In the genomic region with DNA sequence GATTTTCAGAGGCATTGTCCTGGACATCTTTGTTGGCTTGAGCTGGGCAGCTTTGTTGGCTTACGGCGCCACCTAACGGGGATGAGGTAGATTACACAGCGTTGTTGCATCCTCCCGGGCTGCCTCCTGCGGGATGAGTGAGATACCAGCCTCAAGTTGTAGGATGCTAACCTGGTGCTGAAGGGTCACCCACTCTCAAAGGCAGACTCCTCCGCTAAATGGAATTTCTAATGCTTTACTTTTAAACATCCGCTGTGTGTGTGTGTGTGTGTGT, we compare ENCODE assay signal across 8 mouse cellular contexts. TPM values are rescaled to one million over a fixed set of nuclear protein-coding genes. Genes with fewer than 3 reads are reported as not detected.
DNase-seq lines count a peak whose midpoint lies in the region; ATAC-seq and TF ChIP-seq lines count a peak whose summit lies in the region.

No protein-coding gene starts in this region.

- H3K27ac ChIP-seq in cerebellum, adult 2 months (ENCODE audit: insufficient read depth, low read length): no peak overlapping the region
- H3K27ac ChIP-seq in forebrain, postnatal 0 days (ENCODE audit: low read depth, low read length): peak overlapping the region; percentile 81
- peak overlapping the region; percentile 93 for H3K27ac ChIP-seq in hindbrain, embryonic 14.5 days

- peak; percentile 66 for TF ChIP-seq CTCF in Patski (IDR thresholded peaks at IDR 0.05)
- peak; percentile 98 for TF ChIP-seq CTCF in cerebellum, adult 2 months (IDR thresholded peaks at IDR 0.05; ENCODE audit: borderline replicate concordance, insufficient read depth, low read depth, low read length)
- TF ChIP-seq CTCF in forebrain, postnatal 0 days (IDR thresholded peaks at IDR 0.05; ENCODE audit: low read depth): peak; percentile 99

- no peak for DNase-seq in Patski (ENCODE audit: low read depth, low spot score)
- DNase-seq in cerebellum, adult 2 months: peak; percentile 77 to 90
- DNase-seq in forebrain, postnatal 0 days: peak; percentile 91
- peak; percentile 90 for DNase-seq in hindbrain, embryonic 14.5 days (ENCODE audit: low spot score)
- peak; percentile 94 for DNase-seq in layer of hippocampus, postnatal 10 days (ENCODE audit: low spot score in 2 of 2)
- peak; percentile 85 for DNase-seq in lung, postnatal 36 days
- peak; percentile 86 for DNase-seq in retina, postnatal 1 day
- peak; percentile 87 for DNase-seq in thymus, postnatal 4 days

- no peak for TF ChIP-seq POLR2A in cerebellum, adult 2 months (IDR thresholded peaks at IDR 0.05; ENCODE audit: borderline replicate concordance, insufficient read depth, low read length)

- no peak for ATAC-seq in Patski
- ATAC-seq in forebrain, postnatal 0 days: peak; percentile 94
- ATAC-seq in hindbrain, embryonic 14.5 days (ENCODE audit: low FRiP score): peak; percentile 85

- no peaks in the 10 kb centered on the region for H3K9me3 ChIP-seq in forebrain, postnatal 0 days (ENCODE audit: low read length)
- H3K9me3 ChIP-seq in hindbrain, embryonic 14.5 days (ENCODE audit: control insufficient read depth, low read length): no peaks in the 10 kb centered on the region

- POLR2A ChIA-PET in Patski (lab: Charles Lee): no interaction called here

- CTCF ChIA-PET in Patski (lab: Charles Lee): no interaction called here

- in situ Hi-C loops in Patski (cut with MboI; ENCODE audit: low pct_unique_long_range_greater_than_20kb): loop anchor here (10.0 kb wide), 1 partner anchor 303 kb away; no protein-coding TSS in a partner anchor

- WGBS in cerebellum, adult 2 months: 3% methylated on average over 8 of the region's 8 CpGs
- WGBS in forebrain, postnatal 0 days: 5% methylated on average over 8 of the region's 8 CpGs
- WGBS in hindbrain, embryonic 14.5 days: 7% methylated on average over 8 of the region's 8 CpGs

- peaks cover 15% of the 10 kb centered on the region for H3K27me3 ChIP-seq in Patski
- no peaks in the 10 kb centered on the region for H3K27me3 ChIP-seq in cerebellum, adult 2 months (ENCODE audit: control insufficient read depth, insufficient read depth, low read length)
- H3K27me3 ChIP-seq in forebrain, postnatal 0 days (ENCODE audit: insufficient read depth, low read length): no peaks in the 10 kb centered on the region
- no peaks in the 10 kb centered on the region for H3K27me3 ChIP-seq in hindbrain, embryonic 14.5 days (ENCODE audit: control insufficient read depth, insufficient read depth, low read length)

- H3K9ac ChIP-seq in forebrain, postnatal 0 days: peak overlapping the region; percentile 45; the same call in 1 of the 2 replicates
- H3K9ac ChIP-seq in hindbrain, embryonic 14.5 days: peak overlapping the region; percentile 49; the same call in 1 of the 2 replicates

- H3K4me1 ChIP-seq in cerebellum, adult 2 months (ENCODE audit: control insufficient read depth, insufficient read depth, low read length): peaks cover 4% of the 10 kb centered on the region; the same call in 1 of the 2 replicates
- H3K4me1 ChIP-seq in forebrain, postnatal 0 days (ENCODE audit: insufficient read depth): peaks cover 12% of the 10 kb centered on the region; the same call in 1 of the 2 replicates
- H3K4me1 ChIP-seq in hindbrain, embryonic 14.5 days (replicated peaks; ENCODE audit: control insufficient read depth, insufficient read depth, low read length): peaks cover 12% of the 10 kb centered on the region

- H3K36me3 ChIP-seq in forebrain, postnatal 0 days (ENCODE audit: insufficient read depth): no peaks in the 10 kb centered on the region
- no peaks in the 10 kb centered on the region for H3K36me3 ChIP-seq in hindbrain, embryonic 14.5 days (replicated peaks; ENCODE audit: control insufficient read depth, insufficient read depth)

- peak overlapping the region; percentile 18 for H3K4me2 ChIP-seq in forebrain, postnatal 0 days (ENCODE audit: low read depth)
- peak overlapping the region; percentile 17 for H3K4me2 ChIP-seq in hindbrain, embryonic 14.5 days (replicated peaks)

- no peak overlapping the region for H3K4me3 ChIP-seq in cerebellum, adult 2 months (replicated peaks; ENCODE audit: insufficient read depth, low read depth, low read length)
- no peak overlapping the region for H3K4me3 ChIP-seq in forebrain, postnatal 0 days (ENCODE audit: low read depth, low read length)
- H3K4me3 ChIP-seq in hindbrain, embryonic 14.5 days (replicated peaks; ENCODE audit: low read length): no peak overlapping the region

RNA-seq across cellular contexts. Expression of a gene that starts 46.9 kb away (rescaled TPM):
- polyA plus RNA-seq in Patski (2021): 0.05 TPM
- polyA plus RNA-seq in cerebellum, adult 2 months (2012; rRNA removed): 13.7 and 16.8 TPM in 2 replicates
- total RNA-seq in forebrain, postnatal 0 days (2014; rRNA removed): 30.6 and 58.3 TPM in 2 replicates
- polyA plus RNA-seq in forebrain, postnatal 0 days (2015; fragmentation: Nextera tagmentation; extraction: Ambion mirVana): 13.4 and 27.4 TPM in 2 replicates
- 21.0 and 23.0 TPM in 2 replicates for polyA plus RNA-seq in hindbrain, embryonic 14.5 days (2014; fragmentation: Nextera tagmentation; extraction: Ambion mirVana)
- 10 to 100 TPM; 22.1 to 23.2 TPM for total RNA-seq in layer of hippocampus, postnatal 10 days (2021)

RNA-seq across cellular contexts. Expression of a gene that starts 56.1 kb away (rescaled TPM):
- polyA plus RNA-seq in Patski (2021): not detected
- polyA plus RNA-seq in cerebellum, adult 2 months (2012; rRNA removed): 0.24 and 0.25 TPM in 2 replicates
- 0.85 and 4.2 TPM in 2 replicates for total RNA-seq in forebrain, postnatal 0 days (2014; rRNA removed)
- polyA plus RNA-seq in forebrain, postnatal 0 days (2015; fragmentation: Nextera tagmentation; extraction: Ambion mirVana): 1.3 and 1.8 TPM in 2 replicates
- polyA plus RNA-seq in hindbrain, embryonic 14.5 days (2014; fragmentation: Nextera tagmentation; extraction: Ambion mirVana): 0.32 and 0.33 TPM in 2 replicates
- 1 to 10 TPM; 2.2 to 2.6 TPM for total RNA-seq in layer of hippocampus, postnatal 10 days (2021)

Comparison
In these comparisons a context has a peak if more than half of its experiments do, and no peak if none do; other contexts are left out.
1. RNA of a gene that starts 46.9 kb away (polyA plus RNA-seq): 13.4 to 27.4 TPM in forebrain, postnatal 0 days, 21.0 to 23.0 TPM in hindbrain, embryonic 14.5 days and 13.7 to 16.8 TPM in cerebellum, adult 2 months; 0.05 TPM in Patski (single experiment); every median in the first group is over 10 times any median in the second.
2. Peak in every context shown above with its lines, with median percentiles within 50 percentile points of each other: CTCF ChIP-seq.